Mouse (Mus musculus): ENCODE results near the gene Asic2. TPM values are rescaled to one million over a fixed set of nuclear protein-coding genes. Genes with fewer than 3 reads are reported as not detected.

Gene Asic2
- polyA plus RNA-seq, 1 experiment, result not detected

- Histone ChIP-seq H3K4me3 (ENCODE audit: insufficient read depth, low read depth, low read length) (no peak overlapping the region), H3K27ac (replicated peaks; ENCODE audit: low read depth, low read length) (no peak overlapping the region), H3K4me1 (ENCODE audit: control insufficient read depth, insufficient read depth, insufficient read length, low read length) (no peaks in the 10 kb centered on the region)
Observed at GRCm38 (mm10) chr11:81521881-81522280, 446.4 kb downstream of the Asic2 start.

- Histone ChIP-seq H3K4me3 (ENCODE audit: insufficient read depth, low read depth, low read length) (no peak overlapping the region), H3K27ac (replicated peaks; ENCODE audit: low read depth, low read length) (no peak overlapping the region), H3K4me1 (ENCODE audit: control insufficient read depth, insufficient read depth, insufficient read length, low read length) (no peaks in the 10 kb centered on the region)
Observed at GRCm38 (mm10) chr11:81518001-81518955, 450.0 kb downstream of the Asic2 start.

GRCm38 (mm10) chr11:81515754-81516153 is 452.5 kb downstream of the Asic2 start:
- Histone ChIP-seq H3K4me3 (ENCODE audit: insufficient read depth, low read depth, low read length) (no peak overlapping the region), H3K4me1 (ENCODE audit: control insufficient read depth, insufficient read depth, insufficient read length, low read length) (no peaks in the 10 kb centered on the region), H3K27ac (replicated peaks; ENCODE audit: low read depth, low read length) (no peak overlapping the region)

- H3K27ac ChIP-seq (replicated peaks; ENCODE audit: low read depth, low read length), result no peak overlapping the region
- H3K4me3 ChIP-seq (ENCODE audit: insufficient read depth, low read depth, low read length), result no peak overlapping the region
- H3K4me1 ChIP-seq (ENCODE audit: control insufficient read depth, insufficient read depth, insufficient read length, low read length), result no peaks in the 10 kb centered on the region
Observed at GRCm38 (mm10) chr11:81512434-81512833, 455.8 kb downstream of the Asic2 start.

- Histone ChIP-seq H3K4me1 (ENCODE audit: control insufficient read depth, insufficient read depth, insufficient read length, low read length) (no peaks in the 10 kb centered on the region), H3K4me3 (ENCODE audit: insufficient read depth, low read depth, low read length) (no peak overlapping the region), H3K27ac (replicated peaks; ENCODE audit: low read depth, low read length) (no peak overlapping the region)
Observed at GRCm38 (mm10) chr11:81511401-81511800, 456.9 kb downstream of the Asic2 start.

- Histone ChIP-seq H3K4me3 (ENCODE audit: insufficient read depth, low read depth, low read length) (no peak overlapping the region), H3K4me1 (ENCODE audit: control insufficient read depth, insufficient read depth, insufficient read length, low read length) (no peaks in the 10 kb centered on the region), H3K27ac (replicated peaks; ENCODE audit: low read depth, low read length) (no peak overlapping the region)
Observed at GRCm38 (mm10) chr11:81508385-81509233, 459.6 kb downstream of the Asic2 start.

GRCm38 (mm10) chr11:81504791-81505430 is 463.3 kb downstream of the Asic2 start:
- Histone ChIP-seq H3K4me3 (ENCODE audit: insufficient read depth, low read depth, low read length) (no peak overlapping the region), H3K27ac (replicated peaks; ENCODE audit: low read depth, low read length) (no peak overlapping the region), H3K4me1 (ENCODE audit: control insufficient read depth, insufficient read depth, insufficient read length, low read length) (no peaks in the 10 kb centered on the region)

- H3K4me3 ChIP-seq (ENCODE audit: insufficient read depth, low read depth, low read length), result no peak overlapping the region
- H3K4me1 ChIP-seq (ENCODE audit: control insufficient read depth, insufficient read depth, insufficient read length, low read length), result no peaks in the 10 kb centered on the region
- H3K27ac ChIP-seq (replicated peaks; ENCODE audit: low read depth, low read length), result no peak overlapping the region
Observed at GRCm38 (mm10) chr11:81501473-81502246, 466.6 kb downstream of the Asic2 start.

- H3K4me1 ChIP-seq (ENCODE audit: control insufficient read depth, insufficient read depth, insufficient read length, low read length), result no peaks in the 10 kb centered on the region
- H3K27ac ChIP-seq (replicated peaks; ENCODE audit: low read depth, low read length), result no peak overlapping the region
- H3K4me3 ChIP-seq (ENCODE audit: insufficient read depth, low read depth, low read length), result no peak overlapping the region
Observed at GRCm38 (mm10) chr11:81498990-81499389, 469.3 kb downstream of the Asic2 start.

- Histone ChIP-seq H3K27ac (replicated peaks; ENCODE audit: low read depth, low read length) (no peak overlapping the region), H3K4me1 (ENCODE audit: control insufficient read depth, insufficient read depth, insufficient read length, low read length) (no peaks in the 10 kb centered on the region), H3K4me3 (ENCODE audit: insufficient read depth, low read depth, low read length) (no peak overlapping the region)
Observed at GRCm38 (mm10) chr11:81497652-81498391, 470.4 kb downstream of the Asic2 start.

- H3K4me3 ChIP-seq (ENCODE audit: insufficient read depth, low read depth, low read length), result no peak overlapping the region
- no peak overlapping the region for H3K27ac ChIP-seq (replicated peaks; ENCODE audit: low read depth, low read length)
- H3K4me1 ChIP-seq (ENCODE audit: control insufficient read depth, insufficient read depth, insufficient read length, low read length), result no peaks in the 10 kb centered on the region
Observed at GRCm38 (mm10) chr11:81496446-81496845, 471.8 kb downstream of the Asic2 start.

GRCm38 (mm10) chr11:81492351-81492750 is 475.9 kb downstream of the Asic2 start:
- Histone ChIP-seq H3K27ac (replicated peaks; ENCODE audit: low read depth, low read length) (no peak overlapping the region), H3K4me1 (ENCODE audit: control insufficient read depth, insufficient read depth, insufficient read length, low read length) (no peaks in the 10 kb centered on the region), H3K4me3 (ENCODE audit: insufficient read depth, low read depth, low read length) (no peak overlapping the region)

GRCm38 (mm10) chr11:81489144-81489735 is 479.0 kb downstream of the Asic2 start:
- no peak overlapping the region for H3K4me3 ChIP-seq (ENCODE audit: insufficient read depth, low read depth, low read length)
- H3K4me1 ChIP-seq (ENCODE audit: control insufficient read depth, insufficient read depth, insufficient read length, low read length), result no peaks in the 10 kb centered on the region
- H3K27ac ChIP-seq (replicated peaks; ENCODE audit: low read depth, low read length), result no peak overlapping the region

- H3K4me3 ChIP-seq (ENCODE audit: insufficient read depth, low read depth, low read length), result no peak overlapping the region
- H3K4me1 ChIP-seq (ENCODE audit: control insufficient read depth, insufficient read depth, insufficient read length, low read length), result no peaks in the 10 kb centered on the region
- no peak overlapping the region for H3K27ac ChIP-seq (replicated peaks; ENCODE audit: low read depth, low read length)
Observed at GRCm38 (mm10) chr11:81488681-81489080, 479.6 kb downstream of the Asic2 start.

Data from brown adipose tissue, adult 24 weeks (tissue).